Mouse (Mus musculus): ENCODE data around the gene Cct5. TPM values are rescaled to one million over a fixed set of nuclear protein-coding genes. Genes with fewer than 3 reads are reported as not detected.
A peak's percentile ranks its signal among the peaks of the same experiment; 100 is the strongest.

The Cct5 gene
- polyA plus RNA-seq (2015; fragmentation: Nextera tagmentation; extraction: Ambion mirVana) = 545 and 552 TPM in 2 replicates

DNA sequence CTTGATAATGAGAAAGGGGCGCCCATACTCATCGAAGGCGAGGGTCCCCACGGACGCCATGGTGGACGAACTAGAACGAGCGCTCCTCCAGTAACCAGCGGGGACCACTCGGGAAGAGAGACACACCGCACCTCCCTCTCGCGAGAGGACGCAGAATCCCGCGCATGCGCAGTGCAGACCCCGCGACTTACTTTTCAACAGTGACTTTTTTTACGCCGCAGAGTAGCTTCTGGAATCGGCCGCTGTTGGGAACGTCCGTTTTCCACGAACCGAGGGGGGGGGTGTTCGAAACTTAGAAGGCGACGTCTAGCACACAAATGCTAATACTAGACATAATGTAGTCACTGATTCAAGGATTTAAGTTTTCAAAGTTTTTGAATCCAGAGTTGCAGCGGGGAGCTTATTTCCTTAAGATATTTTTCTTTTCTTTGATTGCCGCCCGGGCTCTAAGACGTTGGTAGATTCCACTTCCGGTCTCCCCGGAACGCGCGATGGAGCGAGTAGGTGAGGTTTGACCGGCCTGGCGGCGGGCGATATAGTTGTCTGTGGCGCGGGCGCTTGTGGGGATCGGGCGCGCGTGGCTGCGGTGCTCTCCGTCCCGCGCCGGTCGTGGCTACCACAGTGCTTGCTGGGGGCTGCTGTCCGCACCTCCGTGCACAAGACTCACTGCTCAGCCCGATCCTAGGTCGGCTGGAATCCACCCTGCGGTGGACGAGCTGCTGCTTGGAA is at the start of gene Cct5, which contains the start of gene Fam173b:
TSS of gene Cct5 (minus strand) at position 159 of the 729 bp plus-strand sequence.
TSS of gene Fam173b (plus strand) at position 207 of the 729 bp plus-strand sequence.
- under 1% methylated on average over 63 of the region's 63 CpGs for WGBS
- Histone ChIP-seq H3K36me3 (peaks cover 13% of the 10 kb centered on the region), H3K4me2 (replicated peaks) (peak within 1 kb of the TSS; percentile 98), H3K27ac (peak within 1 kb of the TSS; percentile 94), H3K4me1 (peaks cover 30% of the 10 kb centered on the region), H3K9me3 (no peaks in the 10 kb centered on the region), H3K9ac (peak within 1 kb of the TSS; percentile 95), H3K27me3 (no peaks in the 10 kb centered on the region), H3K4me3 (peak within 1 kb of the TSS; percentile 80)
- peak; percentile 90 for ATAC-seq (ENCODE audit: low FRiP score, low read depth)

- no peak for ATAC-seq (ENCODE audit: low FRiP score, low read depth)
- WGBS = 84% methylated on average over 7 of the region's 7 CpGs
- Histone ChIP-seq H3K4me2 (replicated peaks) (no peak overlapping the region), H3K9ac (no peak overlapping the region), H3K27ac (no peak overlapping the region), H3K4me3 (no peak overlapping the region), H3K36me3 (no peaks in the 10 kb centered on the region), H3K9me3 (no peaks in the 10 kb centered on the region), H3K27me3 (no peaks in the 10 kb centered on the region), H3K4me1 (peaks cover 18% of the 10 kb centered on the region)
Measured at GRCm38 (mm10) chr15:31650821-31651220, 49.2 kb upstream of the Cct5 start.

DNA sequence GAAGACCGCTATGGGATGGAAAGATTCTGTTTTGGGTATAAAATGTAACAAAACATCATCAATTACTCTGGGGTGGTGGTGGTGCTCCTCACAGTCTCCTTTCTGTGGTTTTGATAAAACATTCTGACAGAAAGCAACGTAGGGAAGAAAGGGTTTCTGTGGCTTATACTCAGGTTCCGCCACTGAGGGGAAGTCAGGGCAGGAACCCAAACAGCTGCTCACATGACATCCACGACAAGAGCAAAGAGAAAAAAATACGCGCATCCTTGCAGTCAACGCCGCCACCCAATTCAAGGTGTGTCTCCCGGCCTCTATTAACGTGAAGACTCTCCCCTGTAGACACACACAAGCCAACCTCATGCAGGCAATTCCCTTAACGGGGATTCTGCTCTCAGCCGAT is 48.1 kb upstream of the Cct5 start:
- no peaks in the 10 kb centered on the region for H3K36me3 ChIP-seq
- no peak overlapping the region for H3K9ac ChIP-seq
- H3K9me3 ChIP-seq = no peaks in the 10 kb centered on the region
- ATAC-seq (ENCODE audit: low FRiP score, low read depth) = no peak
- peaks cover 18% of the 10 kb centered on the region for H3K4me1 ChIP-seq
- H3K4me3 ChIP-seq = no peak overlapping the region
- no peak overlapping the region for H3K27ac ChIP-seq
- no peak overlapping the region for H3K4me2 ChIP-seq (replicated peaks)
- no peaks in the 10 kb centered on the region for H3K27me3 ChIP-seq
- 90% methylated on average over 12 of the region's 12 CpGs for WGBS

- no peak overlapping the region for H3K9ac ChIP-seq
- 71% methylated on average over 8 of the region's 8 CpGs for WGBS
- peak overlapping the region; percentile 61; the same call in 1 of the 2 replicates for H3K27ac ChIP-seq
Measured at GRCm38 (mm10) chr15:31647851-31648569, 46.4 kb upstream of the Cct5 start.

GRCm38 (mm10) chr15:31647225-31647624 is 45.6 kb upstream of the Cct5 start:
- Histone ChIP-seq H3K36me3 (no peaks in the 10 kb centered on the region), H3K9me3 (no peaks in the 10 kb centered on the region), H3K9ac (no peak overlapping the region), H3K4me1 (peaks cover 18% of the 10 kb centered on the region), H3K27ac (no peak overlapping the region), H3K27me3 (no peaks in the 10 kb centered on the region), H3K4me2 (replicated peaks) (no peak overlapping the region), H3K4me3 (no peak overlapping the region)
- 80% methylated on average over 6 of the region's 6 CpGs for WGBS
- no peak for ATAC-seq (ENCODE audit: low FRiP score, low read depth)

More at GRCm38 (mm10) chr15:31647851-31648569, 46.4 kb upstream of the Cct5 start:
- H3K36me3 ChIP-seq = no peaks in the 10 kb centered on the region
- H3K9me3 ChIP-seq = no peaks in the 10 kb centered on the region
- ATAC-seq (ENCODE audit: low FRiP score, low read depth) = no peak
- H3K4me2 ChIP-seq (replicated peaks) = no peak overlapping the region
- no peaks in the 10 kb centered on the region for H3K27me3 ChIP-seq
- H3K4me3 ChIP-seq = no peak overlapping the region
- H3K4me1 ChIP-seq = peaks cover 18% of the 10 kb centered on the region

DNA sequence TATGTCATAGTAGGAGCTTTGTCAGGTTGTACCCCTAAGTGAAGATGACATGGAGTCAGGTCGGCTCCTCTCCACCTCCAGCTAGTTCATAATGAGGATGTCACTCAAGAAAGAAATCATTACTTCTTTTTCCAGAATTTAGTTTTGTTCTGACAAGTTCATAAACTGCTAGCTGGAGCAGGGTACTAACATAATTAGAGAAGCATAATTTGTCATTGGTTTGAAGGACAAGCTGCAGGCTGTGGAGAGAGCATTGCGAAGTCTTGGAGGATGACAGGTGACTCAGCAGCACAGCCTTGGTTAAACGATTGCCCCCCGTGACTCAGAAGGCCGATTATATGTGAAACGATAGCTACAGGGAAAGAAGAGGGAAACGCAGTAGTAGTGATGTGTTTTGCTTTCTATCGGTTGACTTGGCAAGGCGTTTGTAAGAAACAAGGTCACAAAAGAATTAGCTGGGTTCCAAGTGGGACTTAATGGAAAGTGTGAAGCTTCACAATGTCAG is 34.5 kb upstream of the Cct5 start:
- Histone ChIP-seq H3K36me3 (no peaks in the 10 kb centered on the region), H3K27me3 (no peaks in the 10 kb centered on the region), H3K4me2 (replicated peaks) (no peak overlapping the region), H3K4me3 (no peak overlapping the region), H3K9me3 (peaks cover 6% of the 10 kb centered on the region; the same call in 1 of the 2 replicates), H3K9ac (no peak overlapping the region), H3K4me1 (no peaks in the 10 kb centered on the region), H3K27ac (no peak overlapping the region)
- WGBS = 80% methylated on average over 9 of the region's 9 CpGs
- no peak for ATAC-seq (ENCODE audit: low FRiP score, low read depth)

- H3K4me1 ChIP-seq = no peaks in the 10 kb centered on the region
- WGBS = 67% methylated on average over 6 of the region's 6 CpGs
- H3K27ac ChIP-seq = no peak overlapping the region
- no peak overlapping the region for H3K4me2 ChIP-seq (replicated peaks)
- no peak for ATAC-seq (ENCODE audit: low FRiP score, low read depth)
- no peak overlapping the region for H3K9ac ChIP-seq
- H3K4me3 ChIP-seq = no peak overlapping the region
- H3K36me3 ChIP-seq = no peaks in the 10 kb centered on the region
- no peaks in the 10 kb centered on the region for H3K27me3 ChIP-seq
- peaks cover 6% of the 10 kb centered on the region; the same call in 1 of the 2 replicates for H3K9me3 ChIP-seq
Measured at GRCm38 (mm10) chr15:31634582-31634981, 33.0 kb upstream of the Cct5 start.

DNA sequence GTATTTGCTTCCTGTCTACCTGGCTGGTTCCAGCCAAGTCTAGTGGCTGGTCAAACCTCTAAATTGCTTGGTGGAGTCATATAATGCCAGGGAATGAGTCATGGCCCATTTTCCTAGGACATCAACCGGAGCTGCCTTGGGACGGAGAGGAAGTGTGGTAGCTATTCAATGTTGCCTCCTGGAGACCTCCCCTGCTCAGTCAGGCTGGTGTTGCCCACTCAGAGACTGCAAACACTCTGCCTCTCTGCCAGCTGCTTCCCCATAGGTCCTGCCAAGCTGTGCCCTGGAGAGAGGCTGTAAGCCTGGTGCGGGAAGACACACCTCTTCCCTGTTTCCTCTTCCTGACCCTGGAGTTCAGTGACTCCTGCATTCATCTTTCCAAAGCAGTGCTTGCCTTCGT is 30.9 kb upstream of the Cct5 start:
- Histone ChIP-seq H3K9me3 (peaks cover 6% of the 10 kb centered on the region; the same call in 1 of the 2 replicates), H3K36me3 (no peaks in the 10 kb centered on the region), H3K4me3 (no peak overlapping the region), H3K9ac (no peak overlapping the region), H3K27ac (no peak overlapping the region), H3K4me1 (peaks cover 5% of the 10 kb centered on the region), H3K4me2 (replicated peaks) (no peak overlapping the region), H3K27me3 (no peaks in the 10 kb centered on the region)
- ATAC-seq (ENCODE audit: low FRiP score, low read depth) = no peak
- WGBS = 79% methylated on average over 4 of the region's 4 CpGs

DNA sequence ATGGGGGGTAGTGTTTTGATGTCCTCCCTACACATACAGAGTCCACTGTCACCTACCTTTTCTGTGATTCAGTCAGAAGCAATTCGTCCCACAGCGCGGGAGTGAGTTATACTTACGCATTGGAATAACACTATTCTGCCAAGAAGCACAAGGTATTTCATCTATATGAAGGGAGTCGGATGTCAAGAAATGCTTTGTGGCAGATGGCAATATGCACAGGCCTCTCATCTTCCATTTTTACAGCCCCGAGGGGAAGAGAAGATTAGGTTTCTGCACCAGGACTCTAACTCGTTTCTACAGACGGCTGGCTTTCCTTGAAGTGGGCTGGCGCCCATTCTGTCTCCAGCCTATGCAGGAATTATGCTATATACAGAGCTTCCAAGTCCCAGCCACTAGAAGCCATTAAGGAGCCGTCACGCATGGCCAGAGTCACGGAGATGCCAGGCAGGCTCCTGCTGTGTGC is 29.8 kb upstream of the Cct5 start:
- Histone ChIP-seq H3K4me1 (peaks cover 12% of the 10 kb centered on the region), H3K4me2 (replicated peaks) (no peak overlapping the region), H3K9ac (no peak overlapping the region), H3K9me3 (peaks cover 6% of the 10 kb centered on the region; the same call in 1 of the 2 replicates), H3K27me3 (no peaks in the 10 kb centered on the region), H3K27ac (no peak overlapping the region; the same call in 1 of the 2 replicates), H3K4me3 (no peak overlapping the region), H3K36me3 (no peaks in the 10 kb centered on the region)
- 42% methylated on average over 12 of the region's 12 CpGs for WGBS
- peak; percentile 68; the same call in 1 of the 2 replicates for ATAC-seq (ENCODE audit: low FRiP score, low read depth)

GRCm38 (mm10) chr15:31629556-31629955 is 28.0 kb upstream of the Cct5 start:
- 87% methylated on average over 3 of the region's 3 CpGs for WGBS

DNA sequence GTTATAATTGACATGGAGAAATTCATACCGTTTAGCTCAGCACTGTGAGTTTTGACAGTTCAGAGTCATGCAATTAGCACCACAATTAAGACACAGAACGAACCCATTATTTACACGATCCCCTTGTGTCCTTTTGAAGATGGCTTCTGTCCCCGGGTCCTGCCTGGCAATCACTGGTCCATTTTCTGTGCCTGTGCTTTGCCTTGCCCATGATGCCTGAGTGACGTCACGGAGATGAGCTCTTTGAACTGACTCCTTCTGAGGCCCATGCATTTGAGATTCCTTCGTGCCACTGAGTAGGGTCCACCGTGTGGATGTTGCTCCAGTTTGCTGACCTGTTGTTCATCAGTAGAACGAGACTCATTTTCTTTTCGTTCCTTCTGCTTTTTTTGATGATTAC is 26.6 kb upstream of the Cct5 start:
- Histone ChIP-seq H3K9me3 (no peaks in the 10 kb centered on the region), H3K36me3 (no peaks in the 10 kb centered on the region; the same call in 1 of the 2 replicates), H3K4me2 (replicated peaks) (no peak overlapping the region), H3K27me3 (no peaks in the 10 kb centered on the region), H3K4me1 (peaks cover 12% of the 10 kb centered on the region), H3K4me3 (no peak overlapping the region), H3K9ac (no peak overlapping the region), H3K27ac (peak overlapping the region; percentile 22; the same call in 1 of the 2 replicates)
- whole genome bisulfite sequencing = 64% methylated on average over 10 of the region's 10 CpGs
- no peak for ATAC-seq (ENCODE audit: low FRiP score, low read depth)

More at GRCm38 (mm10) chr15:31629556-31629955, 28.0 kb upstream of the Cct5 start:
- Histone ChIP-seq H3K4me3 (no peak overlapping the region), H3K9me3 (peaks cover 6% of the 10 kb centered on the region; the same call in 1 of the 2 replicates), H3K4me2 (replicated peaks) (no peak overlapping the region), H3K9ac (no peak overlapping the region), H3K27me3 (no peaks in the 10 kb centered on the region), H3K36me3 (no peaks in the 10 kb centered on the region; the same call in 1 of the 2 replicates), H3K4me1 (peaks cover 12% of the 10 kb centered on the region), H3K27ac (no peak overlapping the region)
- no peak for ATAC-seq (ENCODE audit: low FRiP score, low read depth)
